Mouse (Mus musculus) forebrain, embryonic 15.5 days (tissue): Measurements from ENCODE around the gene Pard3. TPM values are rescaled to one million over a fixed set of nuclear protein-coding genes. Genes with fewer than 3 reads are reported as not detected.

Source experiments
- ATAC-seq: fragments of 200-750 bp; cut with Nextera tagmentation; replicated peaks from 2 replicates; pipeline ENCODE4 v1.8.0; 2017; ENCODE audit warnings: mild to moderate bottlenecking, moderate TSS enrichment, moderate library complexity
- H3K27ac ChIP-seq: fragments of 300-500 bp; sonication (generic); replicated peaks from 2 replicates; pipeline ENCODE4 v1.5.1; 2015; ENCODE audit warnings: mild to moderate bottlenecking, inconsistent platforms
- H3K27me3 ChIP-seq: fragments of 300-500 bp; sonication (generic); 2 replicates; pipeline ENCODE4 v1.6.1; 2015; ENCODE audit warnings: inconsistent platforms
- H3K36me3 ChIP-seq: fragments of 300-500 bp; sonication (generic); 2 replicates; pipeline ENCODE4 v1.6.1; 2015; ENCODE audit warnings: mild to moderate bottlenecking, inconsistent platforms
- H3K4me1 ChIP-seq: fragments of 300-500 bp; sonication (generic); 2 replicates; pipeline ENCODE4 v1.6.1; 2015; ENCODE audit warnings: inconsistent platforms
- H3K4me2 ChIP-seq: fragments of 300-500 bp; sonication (generic); replicated peaks from 2 replicates; pipeline ENCODE4 v1.6.1; 2015; ENCODE audit warnings: mild to moderate bottlenecking, inconsistent platforms
- H3K4me3 ChIP-seq: fragments of 300-500 bp; sonication (generic); 2 replicates; pipeline ENCODE4 v1.5.1; 2015; ENCODE audit warnings: mild to moderate bottlenecking, inconsistent platforms
- H3K9ac ChIP-seq: fragments of 300-500 bp; sonication (generic); replicated peaks from 2 replicates; pipeline ENCODE4 v1.6.1; 2015; ENCODE audit warnings: mild to moderate bottlenecking, inconsistent platforms
- H3K9me3 ChIP-seq: fragments of 300-500 bp; sonication (generic); 2 replicates; pipeline ENCODE4 v1.6.1; 2016; ENCODE audit warnings: inconsistent platforms
- WGBS: fragments of 180-500 bp; shearing (Covaris S2); methylation state at CpG from one replicate; pipeline ENCODE4 v1.1.7; 2015; ENCODE audit warnings: mixed read lengths; 5-methylcytosine and 5-hydroxymethylcytosine counted together
- polyA plus RNA-seq: library from polyadenylated mRNA; unstranded; fragments of >200 nt; fragmentation: Nextera tagmentation; extraction: Ambion mirVana; gene quantifications from 2 replicates; pipeline ENCODE4 v1.2.1, GENCODE M21; 2015

Gene Pard3
- polyA plus RNA-seq = 18.0 and 18.6 TPM in 2 replicates

- under 1% methylated on average over 95 of the region's 98 CpGs for WGBS
- no peaks in the 10 kb centered on the region for H3K9me3 ChIP-seq
- no peaks in the 10 kb centered on the region for H3K36me3 ChIP-seq
- no peaks in the 10 kb centered on the region for H3K27me3 ChIP-seq
- peak; percentile 92 for ATAC-seq
- peak within 1 kb of the TSS; percentile 86 for H3K9ac ChIP-seq
- H3K4me1 ChIP-seq = peaks cover 31% of the 10 kb centered on the region
- peak within 1 kb of the TSS; percentile 91 for H3K4me2 ChIP-seq
- H3K4me3 ChIP-seq = peak within 1 kb of the TSS; percentile 97
- H3K27ac ChIP-seq = peak within 1 kb of the TSS; percentile 94
Measured at GRCm38 (mm10) chr8:127063551-127064360, at the start of gene Pard3. Gene Pard3 (plus strand): TSS chr8:127063893.

- Histone ChIP-seq H3K4me2 (no peak overlapping the region), H3K36me3 (no peaks in the 10 kb centered on the region), H3K27me3 (no peaks in the 10 kb centered on the region), H3K9me3 (no peaks in the 10 kb centered on the region), H3K9ac (no peak overlapping the region), H3K27ac (no peak overlapping the region), H3K4me3 (no peak overlapping the region), H3K4me1 (no peaks in the 10 kb centered on the region)
- whole genome bisulfite sequencing = 97% methylated on average over 1 of the region's 1 CpGs
- ATAC-seq = no peak
Measured at GRCm38 (mm10) chr8:127021830-127022229, 41.9 kb upstream of the Pard3 start.

GRCm38 (mm10) chr8:127025256-127025717, 38.4 kb upstream of the Pard3 start:
- no peak overlapping the region for H3K9ac ChIP-seq
- H3K4me3 ChIP-seq = no peak overlapping the region
- no peaks in the 10 kb centered on the region for H3K9me3 ChIP-seq
- no peaks in the 10 kb centered on the region for H3K4me1 ChIP-seq
- H3K27ac ChIP-seq = no peak overlapping the region
- no peaks in the 10 kb centered on the region for H3K36me3 ChIP-seq
- no peak for ATAC-seq
- no peak overlapping the region for H3K4me2 ChIP-seq
- 78% methylated on average over 11 of the region's 11 CpGs for WGBS
- no peaks in the 10 kb centered on the region for H3K27me3 ChIP-seq

GRCm38 (mm10) chr8:127025775-127026174, 37.9 kb upstream of the Pard3 start:
- Histone ChIP-seq H3K27ac (no peak overlapping the region), H3K27me3 (no peaks in the 10 kb centered on the region), H3K9ac (no peak overlapping the region), H3K4me1 (no peaks in the 10 kb centered on the region), H3K36me3 (no peaks in the 10 kb centered on the region), H3K4me3 (no peak overlapping the region), H3K9me3 (no peaks in the 10 kb centered on the region), H3K4me2 (no peak overlapping the region)
- no peak for ATAC-seq
- WGBS = 53% methylated on average over 11 of the region's 11 CpGs

- WGBS = 69% methylated on average over 5 of the region's 5 CpGs
- H3K9ac ChIP-seq = no peak overlapping the region
- no peak for ATAC-seq
- 0 out of 2 replicates have a peak, but pooled peaks cover 3% of the 10 kb centered on the region for H3K27me3 ChIP-seq
- H3K4me1 ChIP-seq = no peaks in the 10 kb centered on the region
- H3K9me3 ChIP-seq = no peaks in the 10 kb centered on the region
- H3K4me3 ChIP-seq = no peak overlapping the region
- no peaks in the 10 kb centered on the region for H3K36me3 ChIP-seq
- no peak overlapping the region for H3K27ac ChIP-seq
- no peak overlapping the region for H3K4me2 ChIP-seq
Measured at GRCm38 (mm10) chr8:127031476-127031875, 32.2 kb upstream of the Pard3 start.

GRCm38 (mm10) chr8:127038928-127039327, 24.8 kb upstream of the Pard3 start:
- Histone ChIP-seq H3K9me3 (no peaks in the 10 kb centered on the region), H3K36me3 (no peaks in the 10 kb centered on the region), H3K4me1 (peaks cover 13% of the 10 kb centered on the region), H3K27ac (peak overlapping the region; percentile 29; the same call in 1 of the 2 replicates), H3K4me2 (no peak overlapping the region), H3K27me3 (0 out of 2 replicates have a peak, but pooled peaks cover 3% of the 10 kb centered on the region), H3K4me3 (no peak overlapping the region), H3K9ac (no peak overlapping the region)
- WGBS = 37% methylated on average over 4 of the region's 4 CpGs
- peak; percentile 75; the same call in 1 of the 2 replicates for ATAC-seq

GRCm38 (mm10) chr8:127049996-127050395, 13.7 kb upstream of the Pard3 start:
- ATAC-seq = no peak

GRCm38 (mm10) chr8:127052132-127052531, 11.6 kb upstream of the Pard3 start:
- Histone ChIP-seq H3K4me3 (no peak overlapping the region), H3K27ac (no peak overlapping the region), H3K4me1 (no peaks in the 10 kb centered on the region), H3K9me3 (no peaks in the 10 kb centered on the region), H3K9ac (no peak overlapping the region), H3K27me3 (no peaks in the 10 kb centered on the region), H3K4me2 (no peak overlapping the region), H3K36me3 (no peaks in the 10 kb centered on the region)
- WGBS = 86% methylated on average over 10 of the region's 10 CpGs
- ATAC-seq = no peak

More at GRCm38 (mm10) chr8:127049996-127050395, 13.7 kb upstream of the Pard3 start:
- H3K4me2 ChIP-seq = no peak overlapping the region
- no peak overlapping the region for H3K9ac ChIP-seq
- no peak overlapping the region for H3K27ac ChIP-seq
- H3K4me3 ChIP-seq = no peak overlapping the region
- H3K9me3 ChIP-seq = no peaks in the 10 kb centered on the region
- 77% methylated on average over 5 of the region's 5 CpGs for WGBS
- no peaks in the 10 kb centered on the region for H3K4me1 ChIP-seq
- no peaks in the 10 kb centered on the region for H3K36me3 ChIP-seq
- H3K27me3 ChIP-seq = no peaks in the 10 kb centered on the region

- H3K4me1 ChIP-seq = no peaks in the 10 kb centered on the region
- H3K27ac ChIP-seq = no peak overlapping the region
- no peak overlapping the region for H3K9ac ChIP-seq
- no peaks in the 10 kb centered on the region for H3K36me3 ChIP-seq
- WGBS = 62% methylated on average over 4 of the region's 4 CpGs
- no peaks in the 10 kb centered on the region for H3K27me3 ChIP-seq
- H3K4me3 ChIP-seq = no peak overlapping the region
- no peak for ATAC-seq
- H3K4me2 ChIP-seq = no peak overlapping the region
- H3K9me3 ChIP-seq = no peaks in the 10 kb centered on the region
Measured at GRCm38 (mm10) chr8:127055081-127055480, 8.6 kb upstream of the Pard3 start.

- Histone ChIP-seq H3K4me2 (no peak overlapping the region), H3K27ac (no peak overlapping the region), H3K36me3 (no peaks in the 10 kb centered on the region), H3K9ac (no peak overlapping the region), H3K4me1 (peaks cover 12% of the 10 kb centered on the region), H3K4me3 (no peak overlapping the region), H3K9me3 (no peaks in the 10 kb centered on the region), H3K27me3 (no peaks in the 10 kb centered on the region)
- WGBS = 86% methylated on average over 2 of the region's 2 CpGs
- ATAC-seq = no peak
Measured at GRCm38 (mm10) chr8:127058759-127059158, 4.9 kb upstream of the Pard3 start.

- no peak overlapping the region for H3K4me3 ChIP-seq
- no peaks in the 10 kb centered on the region for H3K27me3 ChIP-seq
- H3K4me1 ChIP-seq = peaks cover 14% of the 10 kb centered on the region
- no peaks in the 10 kb centered on the region for H3K36me3 ChIP-seq
- WGBS = 54% methylated on average over 2 of the region's 2 CpGs
- no peak overlapping the region for H3K27ac ChIP-seq
- no peaks in the 10 kb centered on the region for H3K9me3 ChIP-seq
- H3K9ac ChIP-seq = no peak overlapping the region
- no peak overlapping the region for H3K4me2 ChIP-seq
- ATAC-seq = no peak
Measured at GRCm38 (mm10) chr8:127059826-127060225, 3.9 kb upstream of the Pard3 start.

- ATAC-seq = peak; percentile 57
- H3K4me3 ChIP-seq = peak overlapping the region; percentile 97
- peak overlapping the region; percentile 91 for H3K4me2 ChIP-seq
- H3K27ac ChIP-seq = peak overlapping the region; percentile 94
- under 1% methylated on average over 77 of the region's 80 CpGs for WGBS
- no peaks in the 10 kb centered on the region for H3K36me3 ChIP-seq
- peaks cover 31% of the 10 kb centered on the region for H3K4me1 ChIP-seq
- no peaks in the 10 kb centered on the region for H3K27me3 ChIP-seq
- no peaks in the 10 kb centered on the region for H3K9me3 ChIP-seq
- peak overlapping the region; percentile 86 for H3K9ac ChIP-seq
Measured at GRCm38 (mm10) chr8:127064361-127065112, 844 bp downstream of the Pard3 start.
